Mouse (Mus musculus): ENCODE results near the gene Krt14. TPM values are rescaled to one million over a fixed set of nuclear protein-coding genes. Genes with fewer than 3 reads are reported as not detected.

Gene Krt14
- total and polyA plus RNA-seq, 3 experiments = not detected

DNA sequence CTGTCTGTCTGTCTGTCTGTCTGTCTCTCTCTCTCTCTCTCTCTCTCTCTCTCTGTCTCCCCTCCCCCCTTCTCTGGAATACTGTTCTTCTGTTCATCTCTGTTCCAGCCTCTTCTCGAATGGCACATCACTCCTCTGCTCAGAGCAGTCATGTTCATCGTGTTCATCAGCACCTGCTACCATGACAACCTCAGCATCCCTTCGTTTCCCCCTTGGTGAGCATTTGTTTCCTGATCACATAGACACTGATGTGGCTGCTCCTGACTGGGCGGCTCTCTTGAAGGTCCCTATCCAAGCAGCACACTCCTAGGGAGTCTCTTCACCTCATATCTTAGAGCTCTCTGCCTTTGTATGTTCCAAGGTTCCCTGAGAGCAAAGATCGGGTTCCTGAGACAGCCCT is 29.0 kb downstream of the Krt14 start:
- Histone ChIP-seq H3K27me3 (ENCODE audit: control insufficient read depth in 1 of 2, insufficient read depth in 2 of 2, low read length in 2 of 2) (no peaks in the 10 kb centered on the region), H3K9me3 (replicated peaks; ENCODE audit: insufficient read depth, low read length) (no peaks in the 10 kb centered on the region), H3K4me1 (ENCODE audit: control insufficient read depth in 1 of 2, insufficient read depth in 2 of 2, low read length in 2 of 2) (no peaks in the 10 kb centered on the region), H3K36me3 (ENCODE audit: control insufficient read depth in 1 of 2, insufficient read depth in 2 of 2, low read length in 2 of 2) (no peaks in the 10 kb centered on the region), H3K27ac (ENCODE audit: control insufficient read depth, low read depth, low read length) (no peak overlapping the region), H3K79me2 (ENCODE audit: control insufficient read depth, insufficient read depth, low read length, poor library complexity) (no peaks in the 10 kb centered on the region), H3K9ac (ENCODE audit: control insufficient read depth, low read depth, low read length, poor library complexity, severe bottlenecking) (no peak overlapping the region), H3K4me3 (ENCODE audit: control insufficient read depth in 1 of 2, insufficient read depth in 1 of 2, low read depth in 2 of 2, low read length in 2 of 2) (no peak overlapping the region)
- TF ChIP-seq MAZ (IDR thresholded peaks at IDR 0.05; ENCODE audit: low read depth, low read length) (no peak), NRF1 (IDR thresholded peaks at IDR 0.05; ENCODE audit: insufficient read depth, low read depth, low read length, poor library complexity, severe bottlenecking) (no peak), MYB (IDR thresholded peaks at IDR 0.05; ENCODE audit: low read depth, low read length) (no peak), ZKSCAN1 (IDR thresholded peaks at IDR 0.05; ENCODE audit: low read depth, low read length) (no peak)
- DNase-seq (ENCODE audit: low read depth, low spot score) = no peak

DNA sequence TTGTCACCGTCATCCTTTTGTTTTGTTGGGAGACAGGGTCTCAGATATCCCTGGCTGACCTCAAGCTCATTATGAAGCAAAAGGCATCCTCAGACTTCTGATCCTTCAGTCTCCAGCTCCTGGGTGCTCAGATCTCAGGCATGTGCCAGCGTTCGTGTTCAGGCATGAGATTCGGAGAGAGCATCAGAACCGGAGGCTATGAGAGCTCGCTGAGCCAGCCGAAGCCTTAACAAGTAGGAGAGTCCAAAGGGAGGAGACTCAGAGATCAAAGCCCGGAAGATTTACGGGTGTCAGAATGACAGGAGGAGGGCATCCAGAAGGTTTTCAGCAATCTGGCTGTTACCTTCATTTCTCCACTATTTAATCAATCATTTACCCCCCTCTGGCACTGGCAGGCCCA is 30.6 kb downstream of the Krt14 start:
- no peak overlapping the region for H3K4me3 ChIP-seq (ENCODE audit: control insufficient read depth in 1 of 2, insufficient read depth in 1 of 2, low read depth in 2 of 2, low read length in 2 of 2)
- H3K9me3 ChIP-seq (replicated peaks; ENCODE audit: insufficient read depth, low read length) = no peaks in the 10 kb centered on the region
- no peaks in the 10 kb centered on the region for H3K27me3 ChIP-seq (ENCODE audit: control insufficient read depth in 1 of 2, insufficient read depth in 2 of 2, low read length in 2 of 2)
- DNase-seq (ENCODE audit: low read depth, low spot score) = no peak
- no peaks in the 10 kb centered on the region for H3K36me3 ChIP-seq (ENCODE audit: control insufficient read depth in 1 of 2, insufficient read depth in 2 of 2, low read length in 2 of 2)
- H3K4me1 ChIP-seq (ENCODE audit: control insufficient read depth in 1 of 2, insufficient read depth in 2 of 2, low read length in 2 of 2) = no peaks in the 10 kb centered on the region
- H3K79me2 ChIP-seq (ENCODE audit: control insufficient read depth, insufficient read depth, low read length, poor library complexity) = no peaks in the 10 kb centered on the region
- TF ChIP-seq RAD21 (IDR thresholded peaks at IDR 0.05; ENCODE audit: low read depth, low read length) (no peak), NELFE (IDR thresholded peaks at IDR 0.05; ENCODE audit: low read depth, low read length) (no peak), KAT2A (conservative IDR thresholded peaks at IDR 0.05; ENCODE audit: low read depth, low read length) (no peak), USF1 (IDR thresholded peaks at IDR 0.05; ENCODE audit: low read depth, low read length) (no peak), MYC (IDR thresholded peaks at IDR 0.05; ENCODE audit: low read depth, low read length) (no peak), BHLHE40 (IDR thresholded peaks at IDR 0.05; ENCODE audit: borderline replicate concordance, low read depth, low read length) (no peak), ELF1 (IDR thresholded peaks at IDR 0.05; ENCODE audit: low read depth, low read length) (no peak)
- no peak overlapping the region for H3K9ac ChIP-seq (ENCODE audit: control insufficient read depth, low read depth, low read length, poor library complexity, severe bottlenecking)
- no peak overlapping the region for H3K27ac ChIP-seq (ENCODE audit: control insufficient read depth, low read depth, low read length)

DNA sequence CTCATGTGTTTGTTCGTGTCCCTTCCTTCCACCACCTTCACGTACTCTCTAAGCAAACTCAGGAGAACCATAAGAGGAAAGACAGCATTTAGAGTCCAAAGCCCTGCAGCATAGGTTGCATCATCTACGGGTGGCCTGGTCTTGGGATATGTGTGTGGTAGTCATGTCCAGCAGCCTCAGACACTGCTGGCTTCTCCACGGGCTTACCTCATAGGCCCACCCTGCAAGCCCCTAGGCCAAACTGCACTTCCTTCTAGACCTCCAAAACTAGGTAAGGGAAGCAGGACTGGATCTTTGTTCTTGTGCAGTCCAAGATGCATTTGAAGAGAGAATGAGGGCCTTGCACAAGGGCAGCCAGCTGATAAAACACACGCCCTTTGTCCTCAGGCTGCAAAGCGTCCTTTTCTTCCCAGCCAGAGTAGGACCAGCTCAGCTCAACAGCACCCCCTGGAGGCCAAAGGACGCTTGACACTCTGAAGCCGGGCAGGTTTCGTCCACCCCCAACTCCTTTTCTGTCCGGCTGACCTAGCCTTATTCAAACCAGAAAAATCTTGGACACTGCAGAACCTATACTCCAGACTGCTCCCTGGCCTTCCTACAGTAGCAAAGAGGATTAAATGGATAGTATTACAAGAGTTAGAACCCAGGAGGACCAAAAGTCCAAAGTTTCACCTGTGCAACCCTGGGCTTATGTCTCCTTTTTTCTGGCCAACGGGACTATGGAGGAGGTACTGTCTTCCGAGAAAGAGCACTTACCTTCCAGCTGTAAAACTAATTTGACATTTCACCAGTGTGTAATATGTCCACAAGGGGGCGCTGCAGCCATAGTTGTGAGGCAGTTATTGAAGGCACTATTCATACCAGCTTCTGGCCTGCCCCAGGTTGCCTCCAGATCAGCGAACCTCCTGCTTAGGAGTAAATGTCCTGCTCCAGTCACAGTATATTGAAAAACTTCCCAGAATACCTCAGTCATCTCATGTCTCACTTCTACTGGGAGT is 38.3 kb downstream of the Krt14 start:
- Histone ChIP-seq H3K27ac (ENCODE audit: control insufficient read depth, low read depth, low read length) (no peak overlapping the region), H3K36me3 (ENCODE audit: control insufficient read depth in 1 of 2, insufficient read depth in 2 of 2, low read length in 2 of 2) (no peaks in the 10 kb centered on the region), H3K4me1 (ENCODE audit: control insufficient read depth in 1 of 2, insufficient read depth in 2 of 2, low read length in 2 of 2) (no peaks in the 10 kb centered on the region), H3K9me3 (replicated peaks; ENCODE audit: insufficient read depth, low read length) (no peaks in the 10 kb centered on the region), H3K9ac (ENCODE audit: control insufficient read depth, low read depth, low read length, poor library complexity, severe bottlenecking) (no peak overlapping the region), H3K27me3 (ENCODE audit: control insufficient read depth in 1 of 2, insufficient read depth in 2 of 2, low read length in 2 of 2) (no peaks in the 10 kb centered on the region), H3K4me3 (ENCODE audit: control insufficient read depth in 1 of 2, insufficient read depth in 1 of 2, low read depth in 2 of 2, low read length in 2 of 2) (no peak overlapping the region), H3K79me2 (ENCODE audit: control insufficient read depth, insufficient read depth, low read length, poor library complexity) (no peaks in the 10 kb centered on the region)
- DNase-seq (ENCODE audit: low read depth, low spot score) = peak; percentile 20
- TF ChIP-seq RCOR1 (IDR thresholded peaks at IDR 0.05; ENCODE audit: low read depth, low read length) = no peak
- no peak for TF ChIP-seq HCFC1 (IDR thresholded peaks at IDR 0.05; ENCODE audit: low read depth, low read length)
- peak; percentile 23 to 65 (median 31) for TF ChIP-seq CTCF (IDR thresholded peaks at IDR 0.05 in 2 of 3, conservative IDR thresholded peaks at IDR 0.05 in 1 of 3; ENCODE audit: control insufficient read depth in 1 of 3, insufficient read depth in 1 of 3, low read depth in 2 of 3, low read length in 3 of 3, poor library complexity in 1 of 3, severe bottlenecking in 1 of 3)
- TF ChIP-seq ETS1 (IDR thresholded peaks at IDR 0.05; ENCODE audit: low read depth, low read length) = no peak
- peak; percentile 22; the same call in 1 of the 2 replicates for TF ChIP-seq SMC3 (IDR thresholded peaks at IDR 0.05; ENCODE audit: low read depth, low read length)

All from MEL (cell line).